Mouse (Mus musculus) adrenal gland, postnatal 0 days (tissue): Measurements from ENCODE around the gene Sympk. TPM values are rescaled to one million over a fixed set of nuclear protein-coding genes. Genes with fewer than 3 reads are reported as not detected.

Source experiments
- microRNA-seq: library from miRNA; unstranded; fragments of <30 nt; microRNA quantifications from one replicate; pipeline ENCODE4, GENCODE M21; 2016; ENCODE audit warnings: borderline replicate concordance; ENCODE audit not compliant: insufficient number of aligned reads
- polyA plus RNA-seq: library from polyadenylated mRNA; unstranded; fragments of >200 nt; fragmentation: Nextera tagmentation; extraction: Ambion mirVana; gene quantifications from 2 replicates; pipeline ENCODE4 v1.2.1, GENCODE M21; 2015

Sympk gene
- polyA plus RNA-seq, result 14.9 and 20.6 TPM in 2 replicates

DNA sequence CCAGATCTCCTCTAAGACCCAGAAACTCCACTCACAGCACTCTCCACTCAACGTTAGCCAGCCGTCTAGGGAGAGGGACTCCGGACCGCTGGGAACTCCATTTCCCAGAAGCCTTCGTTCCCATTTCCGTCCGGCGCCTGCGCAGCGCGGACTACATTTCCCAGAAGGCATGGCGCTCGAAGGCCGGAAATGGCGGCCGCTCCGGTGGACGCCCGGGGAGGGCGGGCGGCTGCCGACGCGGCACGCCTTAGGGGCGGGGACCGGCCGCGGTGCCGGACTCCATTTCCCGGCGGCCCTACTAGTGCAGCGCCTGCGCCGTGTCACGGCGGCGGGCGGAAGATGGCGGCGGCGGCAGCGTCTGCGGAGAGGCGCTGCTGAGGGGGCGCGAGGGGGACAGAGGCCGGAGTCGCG lies at the start of gene Sympk:
Gene Sympk, plus strand, starts transcription at position 282 of the 411 bp plus-strand sequence.

DNA sequence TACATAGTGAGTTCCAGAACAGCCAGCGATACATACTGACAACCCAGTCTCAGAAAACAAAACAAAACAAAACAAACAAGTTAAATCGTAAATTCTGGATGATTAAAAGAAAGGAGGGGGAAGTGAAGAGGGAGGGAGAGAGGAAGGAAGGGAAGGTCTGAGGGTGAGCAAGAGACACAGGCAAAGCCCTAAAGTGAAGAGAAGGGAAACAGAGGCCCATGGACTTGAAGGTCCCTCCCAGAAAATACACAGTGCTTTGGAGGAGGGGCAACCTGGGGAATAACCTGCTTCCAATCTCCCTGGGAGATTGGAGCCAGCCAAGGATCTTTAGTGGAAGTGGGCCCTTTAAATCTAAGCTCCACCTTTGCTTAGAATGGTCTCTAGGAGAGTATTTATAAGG lies 37.1 kb upstream of the Sympk start, which contains the start of gene Nanos2:
Gene Nanos2, plus strand, starts transcription at position 301 of the 400 bp plus-strand sequence.

DNA sequence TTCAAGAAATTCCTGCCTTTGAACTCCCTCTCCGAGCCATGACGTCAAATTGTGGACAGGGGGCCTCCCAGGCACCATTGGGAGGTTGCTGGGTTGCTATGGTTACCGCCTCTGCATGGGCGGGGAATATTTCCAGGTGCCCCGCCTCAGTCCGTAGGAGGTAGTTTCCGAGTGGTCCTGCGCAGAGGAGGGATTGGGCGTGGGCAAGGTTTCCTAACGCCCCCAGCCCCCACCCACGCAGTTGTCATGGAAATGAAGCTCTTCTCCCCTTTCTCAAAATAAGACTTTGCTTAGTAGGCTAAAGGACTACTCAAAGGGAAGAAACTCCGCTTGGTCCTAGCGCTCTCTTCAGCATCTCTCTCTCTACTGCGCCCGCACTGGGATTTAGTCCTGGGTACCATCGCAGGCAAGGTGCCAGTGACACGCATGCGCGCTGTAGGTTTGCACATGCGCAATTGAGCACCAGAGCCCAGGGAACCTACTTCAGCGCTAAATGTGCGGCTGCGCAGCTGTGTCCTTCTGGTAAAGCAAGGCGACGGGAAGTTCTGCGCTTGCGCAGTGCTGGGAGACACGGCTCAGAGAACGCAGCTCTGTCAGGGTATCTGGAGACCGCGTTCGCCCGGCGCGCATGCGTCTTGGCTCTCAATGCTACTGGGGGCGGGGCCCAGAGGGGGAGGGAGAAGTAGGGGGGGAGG lies 33.4 kb upstream of the Sympk start, which contains the start of gene Mypop:
Gene Mypop, plus strand, starts transcription at position 645 of the 695 bp plus-strand sequence.

DNA sequence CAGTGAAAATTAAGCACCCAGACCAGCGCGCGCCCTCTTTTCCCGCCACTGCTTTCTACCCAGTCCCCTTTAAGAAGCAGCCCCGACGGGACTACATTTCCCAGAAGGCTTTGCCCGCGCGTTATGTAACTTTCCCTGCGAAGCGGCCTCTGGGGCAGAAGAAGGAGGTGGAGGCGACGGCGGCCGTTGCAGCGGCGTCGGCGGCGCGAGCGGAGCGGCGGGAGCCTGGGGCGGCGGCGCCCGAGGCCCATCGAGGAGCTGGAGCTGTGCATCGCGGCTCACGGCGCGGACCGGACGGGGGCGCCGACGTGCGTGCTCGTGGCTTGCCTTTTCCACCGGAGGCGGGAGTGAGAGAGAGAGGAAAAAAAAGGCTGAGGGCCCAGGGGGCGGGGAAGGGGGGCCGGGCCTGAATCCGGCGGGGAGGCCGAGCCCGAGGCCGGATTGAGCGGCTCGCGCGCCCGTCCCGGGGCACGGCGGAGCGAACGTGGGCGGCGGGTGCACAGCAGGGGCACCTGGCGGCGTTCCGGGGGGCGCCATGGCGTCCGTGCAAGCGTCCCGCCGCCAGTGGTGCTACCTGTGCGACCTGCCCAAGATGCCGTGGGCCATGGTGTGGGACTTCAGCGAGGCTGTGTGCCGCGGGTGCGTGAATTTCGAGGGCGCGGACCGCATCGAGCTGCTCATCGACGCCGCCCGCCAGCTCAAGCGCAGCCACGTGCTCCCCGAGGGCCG lies 20.1 kb upstream of the Sympk start, which contains the start of gene Irf2bp1:
Gene Irf2bp1, plus strand, starts transcription at position 143 of the 729 bp plus-strand sequence.

DNA sequence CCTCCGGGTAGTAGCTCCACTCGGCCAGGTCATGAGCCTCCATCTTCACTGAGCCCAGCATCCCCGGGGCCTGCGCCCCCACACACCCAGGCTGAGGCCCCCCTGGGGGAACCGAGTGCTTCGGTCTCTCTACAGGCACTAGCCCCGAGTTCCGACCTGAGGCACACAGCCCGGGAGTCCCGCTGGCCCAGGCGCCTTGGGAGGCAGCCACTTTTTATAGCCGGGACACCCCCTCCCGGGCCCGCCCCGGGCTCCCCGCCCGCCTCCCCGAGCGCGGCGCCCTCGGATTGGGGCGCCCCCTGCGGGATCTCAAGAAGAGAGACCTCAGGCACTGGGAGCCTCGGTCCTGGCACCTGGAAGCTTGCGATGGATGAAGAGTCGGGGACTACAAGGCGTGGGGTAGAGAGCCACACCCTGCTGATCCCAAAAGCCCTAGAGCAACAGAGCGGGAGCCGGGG lies 791 bp upstream of the Sympk start, which contains the start of gene Foxa3:
Gene Foxa3, minus strand, starts transcription at position 182 of the 458 bp plus-strand sequence.

DNA sequence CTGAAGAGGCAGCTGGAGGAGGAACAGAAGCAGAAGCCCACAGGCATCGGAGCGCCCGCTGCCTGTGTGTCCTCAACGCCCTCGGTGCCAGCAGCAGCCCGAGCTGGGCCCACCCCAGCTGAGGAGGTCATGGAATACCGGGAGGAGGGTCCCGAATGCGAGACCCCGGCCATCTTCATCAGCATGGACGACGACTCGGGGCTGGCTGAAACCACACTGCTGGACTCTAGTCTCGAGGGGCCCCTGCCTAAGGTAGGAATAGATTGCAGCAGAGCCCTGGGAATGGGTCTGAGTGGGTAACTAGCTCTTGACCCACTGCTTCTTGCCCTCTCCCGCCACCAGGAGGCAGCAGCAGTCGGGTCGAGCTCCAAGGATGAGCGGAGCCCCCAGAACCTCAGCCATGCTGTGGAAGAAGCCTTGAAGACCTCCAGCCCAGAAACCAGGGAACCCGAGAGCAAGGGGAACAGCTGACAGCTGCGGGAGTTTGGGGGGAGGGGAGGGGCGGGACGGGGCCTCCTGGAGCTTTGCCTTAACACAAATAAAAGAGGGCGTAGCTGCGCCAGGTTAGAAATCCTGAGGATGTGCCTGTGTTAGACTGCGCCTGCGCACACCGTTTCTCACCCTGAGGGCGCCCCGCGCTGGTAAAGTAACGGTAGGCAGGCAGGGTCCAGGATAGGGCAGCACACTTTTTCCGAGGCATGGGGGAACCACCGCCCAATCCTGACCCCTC lies 30.0 kb downstream of the Sympk start, which contains the start of gene Rsph6a:
Gene Rsph6a, plus strand, starts transcription at position 644 of the 730 bp plus-strand sequence.

DNA sequence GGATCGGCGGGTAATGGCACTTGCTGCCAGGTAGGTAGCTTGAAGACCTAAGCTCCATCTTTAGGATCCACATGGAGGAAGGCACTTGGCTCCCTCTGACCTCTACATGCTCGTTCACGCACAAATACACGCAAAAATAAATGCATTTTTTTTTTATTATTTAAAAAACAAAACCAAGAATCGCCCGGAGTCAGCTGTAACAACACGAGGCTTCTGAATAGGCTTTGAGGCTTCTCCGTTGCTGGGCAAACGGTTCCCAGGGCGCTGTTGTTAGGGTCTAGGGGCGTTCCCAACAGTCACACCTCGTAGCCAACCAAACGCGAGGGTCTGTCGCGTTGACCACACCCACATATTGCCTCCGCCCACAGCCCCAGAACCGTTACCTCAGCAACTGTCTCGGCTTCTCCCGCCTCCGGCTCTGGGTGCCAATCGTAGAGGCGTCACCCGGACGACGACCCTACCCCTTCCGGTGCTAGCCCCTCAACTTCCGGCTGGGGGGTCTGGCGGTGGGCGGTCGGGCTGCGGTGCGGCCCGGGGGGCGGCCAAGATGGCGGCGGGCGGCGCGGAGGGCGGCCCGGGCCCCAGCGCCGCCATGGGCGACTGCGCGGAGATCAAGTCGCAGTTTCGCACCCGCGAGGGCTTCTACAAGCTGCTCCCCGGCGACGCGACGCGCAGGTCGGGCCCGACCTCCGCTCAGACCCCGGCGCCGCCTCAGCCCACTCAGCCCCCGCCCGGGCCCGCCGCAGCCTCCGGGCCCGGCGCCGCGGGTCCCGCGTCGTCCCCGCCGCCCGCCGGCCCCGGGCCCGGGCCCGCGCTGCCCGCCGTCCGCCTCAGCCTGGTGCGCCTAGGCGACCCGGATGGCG lies 51.8 kb downstream of the Sympk start, which contains the start of gene Dmwd:
Gene Dmwd, plus strand, starts transcription at position 505 of the 863 bp plus-strand sequence.

DNA sequence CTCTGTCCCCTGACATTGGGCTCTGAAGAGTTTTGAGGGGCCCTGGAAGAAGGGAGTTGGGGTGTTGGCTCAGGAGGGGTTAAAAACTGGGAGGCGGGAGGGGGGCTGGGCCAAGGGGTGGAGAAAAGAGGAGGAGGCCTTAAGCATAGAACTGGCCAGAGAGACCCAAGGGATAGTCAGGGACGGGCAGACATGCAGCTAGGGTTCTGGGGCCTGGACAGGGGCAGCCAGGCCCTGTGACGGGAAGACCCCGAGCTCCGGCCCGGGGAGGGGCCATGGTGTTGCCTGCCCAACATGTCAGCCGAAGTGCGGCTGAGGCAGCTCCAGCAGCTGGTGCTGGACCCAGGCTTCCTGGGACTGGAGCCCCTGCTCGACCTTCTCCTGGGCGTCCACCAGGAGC lies 59.5 kb downstream of the Sympk start, which contains the start of gene Dmpk:
Gene Dmpk, plus strand, starts transcription at position 149 of the 400 bp plus-strand sequence.

DNA sequence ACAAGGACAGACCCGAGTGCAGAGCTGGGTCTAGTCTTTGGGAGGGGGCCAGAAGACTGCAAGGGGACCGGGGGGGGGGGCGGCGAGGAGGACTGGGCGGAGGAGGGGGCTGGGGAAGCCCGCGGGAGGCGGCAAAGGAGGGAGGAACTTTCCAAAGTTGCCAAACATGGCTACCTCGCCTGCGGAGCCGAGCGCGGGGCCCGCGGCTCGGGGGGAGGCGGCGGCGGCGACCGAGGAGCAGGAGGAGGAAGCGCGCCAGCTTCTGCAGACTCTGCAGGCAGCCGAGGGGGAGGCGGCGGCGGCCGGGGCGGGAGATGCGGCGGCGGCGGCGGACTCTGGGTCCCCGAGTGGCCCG lies 70.3 kb downstream of the Sympk start, which contains the start of gene Six5:
Gene Six5, plus strand, starts transcription at position 124 of the 355 bp plus-strand sequence.

Small RNA genes within 50 kb of the gene (microRNA-seq; reads per million reads assigned to microRNA genes)
- gene Mir3100, result 1.1 reads per million

Other genes starting within 250 kb of the Sympk start
- not detected in 2 replicates for gene Psg19, start 225.9 kb upstream of the Sympk start, polyA plus RNA-seq
- 0.08 and 0.12 TPM in 2 replicates for gene Psg17, start 202.8 kb upstream of the Sympk start, polyA plus RNA-seq
- 4.0 and 7.8 TPM in 2 replicates for gene Mill2, start 184.4 kb upstream of the Sympk start, polyA plus RNA-seq
- gene Pglyrp1, start 153.0 kb upstream of the Sympk start, polyA plus RNA-seq, result 7.2 and 13.5 TPM in 2 replicates
- gene Ccdc61, start 114.0 kb upstream of the Sympk start, polyA plus RNA-seq, result 17.2 and 17.7 TPM in 2 replicates
- 0.58 and 0.68 TPM in 2 replicates for gene Nova2, start 98.5 kb upstream of the Sympk start, polyA plus RNA-seq
- gene Nanos2, start 37.0 kb upstream of the Sympk start, polyA plus RNA-seq, result 0.16 TPM in 1 of 2 replicates, not detected in the other
- gene Mypop, start 33.1 kb upstream of the Sympk start, polyA plus RNA-seq, result 4.6 and 4.8 TPM in 2 replicates
- 15.6 and 16.6 TPM in 2 replicates for gene Irf2bp1, start 20.3 kb upstream of the Sympk start, polyA plus RNA-seq
- gene Foxa3, start 839 bp upstream of the Sympk start, polyA plus RNA-seq, result 1.1 and 2.4 TPM in 2 replicates
- not detected in 2 replicates for gene Rsph6a, start 30.3 kb downstream of the Sympk start, polyA plus RNA-seq
- gene Dmwd, start 51.9 kb downstream of the Sympk start, polyA plus RNA-seq, result 14.5 and 21.0 TPM in 2 replicates
- 21.6 and 28.7 TPM in 2 replicates for gene Dmpk, start 59.5 kb downstream of the Sympk start, polyA plus RNA-seq
- 4.2 and 5.9 TPM in 2 replicates for gene Six5, start 70.2 kb downstream of the Sympk start, polyA plus RNA-seq
- gene Gm4969, start 94.0 kb downstream of the Sympk start, polyA plus RNA-seq, result 0.33 and 0.44 TPM in 2 replicates
- gene Fbxo46, start 95.5 kb downstream of the Sympk start, polyA plus RNA-seq, result 5.8 and 8.7 TPM in 2 replicates
- 10.3 and 16.6 TPM in 2 replicates for gene Qpctl, start 124.9 kb downstream of the Sympk start, polyA plus RNA-seq
- gene Snrpd2, start 125.3 kb downstream of the Sympk start, polyA plus RNA-seq, result 109 and 149 TPM in 2 replicates
- 0.33 and 0.54 TPM in 2 replicates for gene Gipr, start 141.8 kb downstream of the Sympk start, polyA plus RNA-seq
- 5.5 and 7.8 TPM in 2 replicates for gene Eml2, start 152.0 kb downstream of the Sympk start, polyA plus RNA-seq
- 0.98 and 2.9 TPM in 2 replicates for gene Gpr4, start 188.2 kb downstream of the Sympk start, polyA plus RNA-seq
- gene Opa3, start 204.0 kb downstream of the Sympk start, polyA plus RNA-seq, result 15.0 and 17.1 TPM in 2 replicates
- gene Vasp, start 247.4 kb downstream of the Sympk start, polyA plus RNA-seq, result 43.2 and 55.1 TPM in 2 replicates